Mouse (Mus musculus): ENCODE results near the gene Gfod1. TPM values are rescaled to one million over a fixed set of nuclear protein-coding genes. Genes with fewer than 3 reads are reported as not detected.
A peak's percentile ranks its signal among the peaks of the same experiment; 100 is the strongest.

Gene Gfod1
- polyA plus RNA-seq, 3 experiments from 2014 or later = 3.6 to 4.8 (median 4.6) TPM

- no peak for ATAC-seq
Observed at GRCm38 (mm10) chr13:43199282-43199681, 104.7 kb downstream of the Gfod1 start.

GRCm38 (mm10) chr13:43197187-43197586, 106.8 kb downstream of the Gfod1 start:
- no peak for ATAC-seq

DNA sequence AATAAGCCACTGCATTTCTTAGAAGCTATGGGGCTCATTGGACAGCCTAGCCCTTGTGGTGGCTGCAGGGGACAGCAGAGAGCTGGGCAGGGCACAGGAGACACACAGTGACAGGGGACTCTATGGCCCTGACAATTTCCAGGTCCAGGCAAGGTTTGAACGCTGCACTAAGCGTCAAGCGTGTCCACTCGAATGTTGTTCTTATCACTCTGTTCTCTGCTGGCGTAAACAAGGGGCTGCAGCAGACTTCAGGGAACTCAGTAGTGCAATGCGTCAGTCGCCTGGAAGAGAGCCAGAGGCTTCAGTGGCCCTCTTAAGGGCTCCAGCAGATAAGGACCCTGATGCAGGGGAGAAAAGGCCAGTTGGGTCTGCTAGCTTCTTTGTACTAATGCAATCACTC, 108.0 kb downstream of the Gfod1 start:
- no peak for ATAC-seq

- no peak for ATAC-seq
Observed at GRCm38 (mm10) chr13:43193932-43194331, 110.0 kb downstream of the Gfod1 start.

DNA sequence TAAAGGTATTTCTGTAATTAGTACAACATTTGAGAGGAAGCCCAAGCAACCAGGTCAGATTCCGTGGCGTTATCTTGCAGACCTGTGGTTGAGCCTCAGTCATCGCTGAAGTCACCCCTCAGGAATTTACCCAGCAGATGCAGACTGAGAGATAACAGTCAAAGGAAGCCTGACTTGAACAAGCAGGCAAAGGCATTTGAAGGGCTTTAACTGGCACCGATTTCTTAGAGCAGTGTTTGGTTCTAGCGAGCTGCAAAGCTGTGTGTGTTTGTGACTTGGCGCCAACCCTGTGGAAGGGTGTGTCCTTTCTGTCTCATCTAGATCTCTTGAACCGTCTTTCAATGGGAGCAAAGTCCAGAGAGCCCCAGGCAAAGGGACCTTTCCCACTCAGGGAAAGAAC, 110.7 kb downstream of the Gfod1 start:
- ATAC-seq = no peak

- ATAC-seq = peak; percentile 61
Observed at GRCm38 (mm10) chr13:43191741-43192192, 112.2 kb downstream of the Gfod1 start.

- no peak for ATAC-seq
Observed at GRCm38 (mm10) chr13:43191290-43191689, 112.7 kb downstream of the Gfod1 start.

DNA sequence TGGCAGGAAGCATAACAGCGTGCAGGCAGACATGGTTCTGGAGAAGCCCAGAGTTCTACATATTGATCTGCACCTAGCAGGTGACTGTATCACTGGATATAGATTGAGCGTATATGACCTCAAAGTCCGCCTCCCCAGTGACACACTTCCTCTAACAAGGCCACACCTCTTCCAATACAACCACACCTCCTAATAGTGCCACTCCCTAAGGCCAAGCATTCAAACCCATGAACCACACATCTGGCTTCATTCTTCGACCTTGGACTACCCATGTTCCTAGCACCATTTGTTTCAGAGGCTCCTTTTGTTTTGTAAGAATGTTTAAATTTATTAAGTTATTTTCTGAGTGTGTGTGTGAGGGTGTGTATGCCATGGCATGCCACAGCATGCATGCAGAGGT, 116.2 kb downstream of the Gfod1 start:
- no peak for ATAC-seq

DNA sequence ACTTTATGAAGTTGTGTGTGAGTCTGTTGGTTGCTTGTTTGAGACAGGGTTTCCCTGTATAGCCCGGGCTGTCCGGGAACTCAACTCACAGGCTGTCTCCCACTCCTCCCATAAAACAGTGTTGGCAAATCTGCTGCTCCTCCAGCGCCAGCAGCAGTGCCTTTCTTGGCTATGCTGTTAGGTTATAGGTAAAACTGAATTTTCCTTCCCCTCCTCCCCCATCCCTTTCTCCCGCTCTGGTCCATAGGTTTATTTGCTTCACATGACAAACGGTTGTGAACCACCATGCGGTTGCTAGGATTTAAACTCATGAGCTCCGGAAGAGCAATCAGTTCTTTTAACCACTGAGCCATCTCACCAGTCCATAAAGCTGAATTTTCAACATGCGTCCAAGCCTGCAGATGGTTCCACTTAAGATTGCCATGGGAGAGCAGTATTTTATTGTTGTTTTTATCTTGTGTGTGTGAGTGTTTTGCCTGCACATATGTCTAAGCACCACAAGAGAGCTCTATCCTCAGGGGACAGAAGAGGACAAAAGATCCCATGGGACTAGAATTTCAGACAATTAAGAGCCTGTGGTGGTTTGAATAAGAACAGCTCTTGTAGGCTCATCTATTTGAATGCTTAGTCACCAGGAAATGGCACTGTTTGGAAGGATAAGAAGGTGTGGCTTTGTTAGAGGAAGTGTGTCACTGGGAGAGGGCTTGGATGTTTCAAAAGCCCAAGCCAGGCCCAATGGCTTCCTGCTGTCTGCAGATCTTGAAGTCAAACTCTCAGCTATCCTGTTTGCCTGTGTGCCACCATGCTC, 120.5 kb downstream of the Gfod1 start:
- ATAC-seq = no peak

DNA sequence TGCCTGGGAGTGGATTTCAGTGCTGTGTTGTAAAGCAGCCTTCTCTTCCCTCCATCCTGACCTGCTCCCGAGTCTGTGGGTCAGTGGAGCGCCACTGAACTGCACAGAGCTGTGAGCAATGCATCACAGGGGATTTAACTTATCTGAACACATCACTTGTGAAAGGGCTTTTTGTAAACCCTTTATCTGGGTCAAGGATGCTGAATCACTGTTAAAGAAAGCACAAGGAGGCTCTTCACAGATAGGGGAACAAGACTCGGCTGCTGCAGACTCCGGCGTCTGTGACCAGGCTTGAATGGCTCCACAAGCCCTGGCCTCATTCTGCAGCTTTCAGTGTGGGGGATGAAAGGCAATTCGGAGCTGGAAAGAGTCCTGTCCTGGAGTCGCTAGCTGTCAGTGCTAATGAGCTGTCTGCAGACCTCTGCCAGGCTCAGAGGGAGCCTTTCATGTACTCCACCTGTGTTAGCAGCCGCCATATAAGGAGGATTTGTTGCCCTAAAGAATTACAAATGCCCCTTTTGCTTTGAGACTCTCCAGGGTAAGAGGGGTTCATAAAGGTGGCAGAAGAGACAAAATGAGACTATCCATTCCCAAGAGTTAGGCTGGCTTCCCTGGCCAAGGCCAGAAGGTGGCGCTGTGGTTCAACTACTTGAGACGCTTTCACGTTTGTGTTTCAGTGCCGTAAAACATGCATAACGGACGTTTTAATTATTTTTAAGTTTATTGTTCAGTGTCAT, 121.3 kb downstream of the Gfod1 start:
- ATAC-seq = peak; percentile 74

GRCm38 (mm10) chr13:43181104-43181503, 122.9 kb downstream of the Gfod1 start:
- no peak for ATAC-seq

DNA sequence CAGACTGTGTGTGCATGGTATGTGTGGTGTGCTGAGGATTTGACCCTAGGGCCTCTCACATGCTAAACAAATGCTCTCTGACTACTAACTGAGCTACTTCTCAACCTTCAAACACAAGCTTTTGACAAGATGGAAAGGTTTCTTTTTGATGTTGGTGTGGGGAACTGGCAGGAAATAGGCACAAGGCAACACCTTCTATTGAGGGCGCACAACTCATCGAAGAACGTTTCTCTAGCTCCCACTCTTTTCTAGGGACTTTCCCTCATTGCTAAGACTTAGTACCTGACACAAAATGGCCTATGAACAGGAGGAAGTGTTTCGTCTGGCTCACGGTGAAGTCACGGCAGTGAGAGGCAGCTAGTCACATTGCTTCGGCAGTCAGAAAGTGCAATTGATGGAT, 126.7 kb downstream of the Gfod1 start:
- peak; percentile 91 for ATAC-seq

- ATAC-seq = no peak
Observed at GRCm38 (mm10) chr13:43176676-43177075, 127.3 kb downstream of the Gfod1 start.

DNA sequence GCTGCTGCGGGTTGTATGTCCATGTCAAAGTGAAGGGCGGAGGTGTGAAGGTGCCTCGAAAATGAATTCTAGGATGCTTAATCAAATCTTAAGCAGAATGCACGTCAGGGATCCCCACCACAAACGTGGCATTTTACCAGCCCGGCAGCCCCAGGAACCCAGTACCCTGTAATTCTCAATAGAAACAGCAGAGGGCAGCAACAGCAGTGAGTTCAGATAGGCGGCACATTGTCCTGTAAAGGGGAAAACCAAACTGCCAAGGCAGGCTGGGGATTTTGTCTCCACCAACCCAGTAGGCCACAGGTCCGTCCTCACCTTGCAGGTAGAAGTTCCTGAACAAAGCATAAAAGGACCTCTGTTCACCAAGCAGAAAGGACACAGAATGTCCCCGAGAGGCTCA, 130.7 kb downstream of the Gfod1 start:
- ATAC-seq = peak; percentile 39

DNA sequence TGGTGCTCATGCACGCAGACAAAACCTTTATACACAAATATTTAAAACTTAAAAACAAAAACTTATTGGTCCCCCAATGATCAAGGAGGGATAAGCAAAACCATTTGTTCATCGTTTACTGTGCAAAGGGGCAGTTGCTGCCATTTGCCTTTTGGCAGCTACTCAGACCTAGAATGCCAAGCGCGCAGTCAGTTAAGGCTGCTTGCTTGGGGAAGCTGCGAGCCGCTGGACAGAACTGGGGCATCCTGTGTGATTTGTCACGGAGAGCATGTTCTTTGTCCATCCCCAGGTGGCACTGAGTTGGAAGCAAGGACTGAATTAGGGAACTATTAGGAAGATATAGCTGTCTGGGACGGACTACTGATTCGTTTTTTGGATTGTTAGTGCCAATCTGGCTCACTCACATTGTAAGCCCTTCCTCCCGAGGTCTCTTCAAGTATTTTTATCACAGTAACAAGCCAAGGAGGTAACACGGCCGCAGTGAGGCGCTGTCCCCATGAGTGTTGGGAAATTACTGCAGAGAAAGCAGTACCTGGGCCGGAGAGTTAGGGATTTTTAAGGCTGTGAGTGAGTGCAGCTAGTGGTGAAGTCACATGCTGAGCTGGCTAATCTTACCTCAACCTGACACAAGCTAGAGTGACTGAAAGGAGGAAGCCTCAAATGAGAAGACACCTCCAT, 131.8 kb downstream of the Gfod1 start:
- ATAC-seq = no peak

DNA sequence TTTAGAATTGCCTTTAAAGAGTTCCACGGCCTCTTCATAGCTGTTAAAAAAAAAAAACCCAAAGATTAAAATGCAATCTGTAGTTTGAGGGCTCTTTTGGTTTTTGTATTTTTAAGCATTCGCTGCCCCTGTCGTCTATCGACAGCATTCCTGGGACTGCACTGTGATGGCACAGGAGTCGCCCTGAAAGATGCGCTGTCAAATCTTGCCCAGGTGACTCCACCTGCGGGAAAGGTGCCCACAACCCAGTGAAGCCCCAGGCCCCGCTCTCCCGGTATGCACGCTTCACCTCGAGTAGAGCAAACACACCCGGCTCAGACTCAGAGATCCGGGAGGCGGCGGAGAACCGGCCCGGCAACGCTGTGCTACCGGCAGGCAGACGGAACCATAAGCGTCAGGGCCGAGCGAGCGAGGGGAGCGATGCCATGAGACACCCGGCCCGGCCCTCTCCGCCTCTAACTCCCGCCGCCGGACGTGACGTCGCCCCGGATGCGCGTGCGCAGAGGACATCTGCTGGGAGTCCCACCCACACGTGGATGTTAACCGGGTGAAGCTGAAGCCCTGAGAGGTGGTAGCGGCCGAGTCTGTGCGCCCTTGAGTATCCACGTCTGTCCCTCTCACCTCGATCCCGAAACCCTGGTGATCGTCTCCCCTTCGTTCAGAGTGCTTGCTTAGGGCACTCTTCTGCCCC, 132.8 kb downstream of the Gfod1 start, which contains the start of gene Tbc1d7:
Tbc1d7 (minus strand) TSS at position 482 of the 691 bp plus-strand sequence.
- peak; percentile 86 for ATAC-seq

GRCm38 (mm10) chr13:43167721-43168120, 136.3 kb downstream of the Gfod1 start:
- no peak for ATAC-seq

DNA sequence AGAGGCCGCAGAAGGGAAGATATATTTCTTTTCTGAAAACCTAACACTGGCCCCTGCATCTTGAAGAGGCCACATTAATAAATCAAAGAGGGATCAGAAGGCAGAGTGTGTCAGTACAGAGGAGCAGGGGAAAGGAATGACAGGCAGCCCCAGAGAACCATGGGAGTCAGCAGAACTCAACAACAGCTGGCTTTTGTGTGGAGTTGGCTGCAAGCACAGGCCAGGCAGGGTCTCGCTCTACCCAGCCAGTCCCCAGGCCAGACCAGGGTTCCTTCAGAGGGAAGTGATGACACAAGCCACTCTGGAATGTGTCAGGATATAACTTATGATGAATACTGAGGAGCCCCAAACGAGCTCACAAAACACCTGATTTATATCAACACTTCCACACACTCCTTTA, 144.5 kb downstream of the Gfod1 start:
- ATAC-seq = no peak

DNA sequence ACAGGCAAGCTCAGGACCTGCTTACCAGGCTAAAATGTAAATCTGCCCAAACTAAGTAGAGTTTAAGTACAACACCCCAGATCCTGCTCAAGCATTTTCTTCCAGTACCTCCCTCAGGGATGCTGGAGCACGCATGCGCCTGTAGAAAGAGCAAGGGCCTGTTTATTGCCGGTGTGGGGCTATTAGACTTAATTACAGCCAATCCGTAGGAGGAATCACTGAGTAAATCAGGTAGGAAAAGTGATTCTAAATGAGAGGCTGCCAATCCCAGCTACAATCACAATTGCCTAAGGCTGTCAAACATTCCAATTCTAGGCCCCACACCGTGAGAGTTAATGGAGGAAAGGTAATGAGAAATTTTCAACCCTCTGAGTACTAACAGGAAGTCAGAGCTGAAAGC, 145.7 kb downstream of the Gfod1 start:
- ATAC-seq = no peak

- ATAC-seq = no peak
Observed at GRCm38 (mm10) chr13:43157370-43157769, 146.6 kb downstream of the Gfod1 start.

DNA sequence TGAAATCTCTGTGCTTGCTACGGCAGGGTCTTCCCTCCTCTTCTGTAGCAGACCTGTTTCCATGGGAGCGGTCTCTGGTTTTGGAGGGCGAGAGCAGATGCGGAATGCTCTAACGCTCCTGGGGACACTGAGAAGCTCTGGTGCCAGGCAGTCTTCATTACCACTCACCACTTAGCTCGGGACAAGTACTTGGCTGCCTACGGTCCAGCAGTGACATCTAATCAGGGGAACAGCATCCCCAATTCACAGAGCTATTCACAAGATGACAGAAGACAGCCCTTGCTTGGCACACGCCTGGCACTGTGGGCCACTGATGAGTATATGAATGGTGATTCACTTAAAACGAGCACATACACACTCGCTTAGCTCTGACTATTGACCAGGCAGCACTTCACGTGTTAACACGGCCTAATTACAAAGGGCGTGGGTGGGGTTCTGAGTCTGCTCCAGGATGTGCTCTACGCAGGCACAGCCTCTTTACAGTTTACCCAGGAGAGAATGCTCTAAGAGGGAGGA, 151.9 kb downstream of the Gfod1 start:
- ATAC-seq = no peak

- ATAC-seq = no peak
Observed at GRCm38 (mm10) chr13:43149661-43150060, 154.3 kb downstream of the Gfod1 start.

Data from inflammation-experienced regulatory T-cells, adult 6 months (primary cell).